Mouse (Mus musculus): ENCODE measurements at regions not wholly inside any gene's neighbourhood (a gene's known extent, or its start where the extent isn't known, plus 50 kb on each side); places are given as distances from the start of the nearest gene placed in this dataset.

- peak; percentile 19 to 96 for DNase-seq (ENCODE audit: low spot score in 2 of 2)
These were observed 514.0 kb upstream of the Epha7 start for GRCm38 (mm10) chr4:28298911-28299353.

GRCm38 (mm10) chr4:28300018-28300440, 512.9 kb upstream of the Epha7 start:
- no peak for DNase-seq (ENCODE audit: low spot score in 2 of 2)

GRCm38 (mm10) chr4:28301686-28302085, 511.2 kb upstream of the Epha7 start:
- DNase-seq (ENCODE audit: low spot score in 2 of 2) = peak; percentile 28 to 65

GRCm38 (mm10) chr4:28331036-28331435, 481.9 kb upstream of the Epha7 start:
- no peak for DNase-seq (ENCODE audit: low spot score in 2 of 2)

- DNase-seq (ENCODE audit: low spot score in 2 of 2) = no peak
These were observed 448.4 kb upstream of the Epha7 start for GRCm38 (mm10) chr4:28364566-28364965.

GRCm38 (mm10) chr4:28377087-28377486, 435.8 kb upstream of the Epha7 start:
- no peak for DNase-seq (ENCODE audit: low spot score in 2 of 2)

GRCm38 (mm10) chr4:28378661-28379060, 434.3 kb upstream of the Epha7 start:
- no peak for DNase-seq (ENCODE audit: low spot score in 2 of 2)

GRCm38 (mm10) chr4:28424341-28424740, 388.6 kb upstream of the Epha7 start:
- DNase-seq (ENCODE audit: low spot score in 2 of 2) = no peak

- DNase-seq (ENCODE audit: low spot score in 2 of 2) = no peak
These were observed 372.8 kb upstream of the Epha7 start for GRCm38 (mm10) chr4:28440161-28440560.

- DNase-seq (ENCODE audit: low spot score in 2 of 2) = no peak
These were observed 359.8 kb upstream of the Epha7 start for GRCm38 (mm10) chr4:28453111-28453510.

GRCm38 (mm10) chr4:28456312-28456711, 356.6 kb upstream of the Epha7 start:
- DNase-seq (ENCODE audit: low spot score in 2 of 2) = no peak
